Mouse (Mus musculus): Measurements from ENCODE around the gene Tnrc6c.
A peak's percentile ranks its signal among the peaks of the same experiment; 100 is the strongest.
"Not testable (repeated sequence)": the region's sequence is repeated elsewhere in the genome, so short reads cannot be mapped to it uniquely, and the experiment has no call there.

Tnrc6c gene

GRCm38 (mm10) chr11:117772352-117772751, 118.3 kb downstream of the Tnrc6c start:
- no peak for DNase-seq

- DNase-seq = no peak
Observed at GRCm38 (mm10) chr11:117774925-117775324, 120.8 kb downstream of the Tnrc6c start.

- no peak for DNase-seq
Observed at GRCm38 (mm10) chr11:117775540-117775939, 121.5 kb downstream of the Tnrc6c start.

GRCm38 (mm10) chr11:117776085-117776792, 122.2 kb downstream of the Tnrc6c start:
- no peak for DNase-seq

- no peak for DNase-seq
Observed at GRCm38 (mm10) chr11:117777111-117777510, 123.0 kb downstream of the Tnrc6c start.

- DNase-seq = peak; percentile 67 to 74
Observed at GRCm38 (mm10) chr11:117778031-117778430, 123.9 kb downstream of the Tnrc6c start.

- DNase-seq = peak in 1 of 2 experiments; percentile 51
Observed at GRCm38 (mm10) chr11:117778851-117779433, 124.9 kb downstream of the Tnrc6c start.

- DNase-seq = peak; percentile 87 to 88
Observed at GRCm38 (mm10) chr11:117779434-117780198, 125.5 kb downstream of the Tnrc6c start.

GRCm38 (mm10) chr11:117780199-117780515, 126.1 kb downstream of the Tnrc6c start:
- no peak for DNase-seq

- DNase-seq = peak; percentile 96
Observed at GRCm38 (mm10) chr11:117780582-117781111, 126.6 kb downstream of the Tnrc6c start.

GRCm38 (mm10) chr11:117781199-117781821, 127.2 kb downstream of the Tnrc6c start:
- peak; percentile 86 to 87 for DNase-seq

GRCm38 (mm10) chr11:117781993-117782704, 128.1 kb downstream of the Tnrc6c start, which contains the start of the genes Tmc8 and Tmc6:
TSS of gene Tmc8 (plus strand) at chr11:117782076.
TSS of gene Tmc6 (minus strand) at chr11:117782198.
- peak in 1 of 2 experiments; percentile 29 for DNase-seq

- no peak for DNase-seq
Observed at GRCm38 (mm10) chr11:117782705-117783034, 128.6 kb downstream of the Tnrc6c start.

GRCm38 (mm10) chr11:117783089-117783488, 129.0 kb downstream of the Tnrc6c start:
- peak in 1 of 2 experiments; percentile 45 for DNase-seq

GRCm38 (mm10) chr11:117783683-117784309, 129.7 kb downstream of the Tnrc6c start:
- DNase-seq = peak in 1 of 2 experiments; percentile 56

- peak in 1 of 2 experiments; percentile 82 for DNase-seq
Observed at GRCm38 (mm10) chr11:117786294-117786693, 132.2 kb downstream of the Tnrc6c start.

- not testable (repeated sequence) for DNase-seq
Observed at GRCm38 (mm10) chr11:117788481-117788880, 134.4 kb downstream of the Tnrc6c start.

- DNase-seq = peak; percentile 64 to 71
Observed at GRCm38 (mm10) chr11:117790286-117790685, 136.2 kb downstream of the Tnrc6c start.

- DNase-seq = peak in 1 of 2 experiments; percentile 46
Observed at GRCm38 (mm10) chr11:117790703-117791440, 136.8 kb downstream of the Tnrc6c start.

GRCm38 (mm10) chr11:117791441-117791761, 137.3 kb downstream of the Tnrc6c start:
- no peak for DNase-seq

GRCm38 (mm10) chr11:117792281-117792888, 138.3 kb downstream of the Tnrc6c start:
- DNase-seq = peak; percentile 86 to 93

All from kidney, adult 8-10 months (tissue).